Mouse (Mus musculus) T-helper 17 cell (primary cell): Measurements from ENCODE around the gene Rbm47.

Source experiments
- in situ Hi-C, 2 experiments: fragments of 300-600 bp; cut with MboI, MseI; formaldehyde crosslinking; loops; 1 replicate in 1 of 2; 2 replicates in 1 of 2; pipeline ENCODE4 v1.15.1; 2025; ENCODE audit warnings: high pct_unique_total_duplicates in 2 of 2

The Rbm47 gene

GRCm38 (mm10) chr5:66128948-66129347 lies 44.0 kb downstream of the Rbm47 start:
- in situ Hi-C loops: loop anchor here in 1 of 2 experiments (10.0 kb wide), 1 partner anchor 636 kb away; no protein-coding TSS in a partner anchor

GRCm38 (mm10) chr5:66125418-66125817 lies 47.5 kb downstream of the Rbm47 start:
- in situ Hi-C loops: loop anchor here in 1 of 2 experiments (10.0 kb wide), 1 partner anchor 639 kb away; no protein-coding TSS in a partner anchor

GRCm38 (mm10) chr5:66124931-66125330 lies 48.0 kb downstream of the Rbm47 start:
- in situ Hi-C loops: loop anchor here in 1 of 2 experiments (10.0 kb wide), 1 partner anchor 640 kb away; no protein-coding TSS in a partner anchor

GRCm38 (mm10) chr5:66124089-66124400 lies 48.9 kb downstream of the Rbm47 start:
- in situ Hi-C loops: loop anchor here in 1 of 2 experiments (10.0 kb wide), 1 partner anchor 641 kb away; no protein-coding TSS in a partner anchor

- in situ Hi-C loops: loop anchor here in 1 of 2 experiments (10.0 kb wide), 1 partner anchor 641 kb away; no protein-coding TSS in a partner anchor
Observed at GRCm38 (mm10) chr5:66123295-66124088, 49.4 kb downstream of the Rbm47 start.

- in situ Hi-C loops: loop anchor here in 1 of 2 experiments (10.0 kb wide), 1 partner anchor 644 kb away; no protein-coding TSS in a partner anchor
Observed at GRCm38 (mm10) chr5:66121255-66121654, 51.7 kb downstream of the Rbm47 start.

GRCm38 (mm10) chr5:66114751-66115150 lies 58.2 kb downstream of the Rbm47 start:
- in situ Hi-C loops: no loop called here

- in situ Hi-C loops: no loop called here
Observed at GRCm38 (mm10) chr5:66114208-66114607, 58.7 kb downstream of the Rbm47 start.

GRCm38 (mm10) chr5:66112059-66112458 lies 60.9 kb downstream of the Rbm47 start:
- in situ Hi-C loops: no loop called here

GRCm38 (mm10) chr5:66106372-66106771 lies 66.5 kb downstream of the Rbm47 start:
- in situ Hi-C loops: no loop called here

GRCm38 (mm10) chr5:66105946-66106345 lies 67.0 kb downstream of the Rbm47 start:
- in situ Hi-C loops: no loop called here

GRCm38 (mm10) chr5:66105366-66105765 lies 67.6 kb downstream of the Rbm47 start:
- in situ Hi-C loops: no loop called here

- in situ Hi-C loops: no loop called here
Observed at GRCm38 (mm10) chr5:66103386-66103785, 69.5 kb downstream of the Rbm47 start.

GRCm38 (mm10) chr5:66102821-66103220 lies 70.1 kb downstream of the Rbm47 start:
- in situ Hi-C loops: no loop called here

GRCm38 (mm10) chr5:66101577-66101976 lies 71.3 kb downstream of the Rbm47 start:
- in situ Hi-C loops: no loop called here

- in situ Hi-C loops: no loop called here
Observed at GRCm38 (mm10) chr5:66100322-66100721, 72.6 kb downstream of the Rbm47 start.

GRCm38 (mm10) chr5:66098094-66098871 lies 74.6 kb downstream of the Rbm47 start:
- in situ Hi-C loops: no loop called here

- in situ Hi-C loops: no loop called here
Observed at GRCm38 (mm10) chr5:66096081-66096480, 76.8 kb downstream of the Rbm47 start.

- in situ Hi-C loops: no loop called here
Observed at GRCm38 (mm10) chr5:66095166-66095565, 77.8 kb downstream of the Rbm47 start.

- in situ Hi-C loops: no loop called here
Observed at GRCm38 (mm10) chr5:66090037-66090436, 82.9 kb downstream of the Rbm47 start.

GRCm38 (mm10) chr5:66089600-66089999 lies 83.3 kb downstream of the Rbm47 start:
- in situ Hi-C loops: no loop called here

- in situ Hi-C loops: no loop called here
Observed at GRCm38 (mm10) chr5:66088902-66089295, 84.0 kb downstream of the Rbm47 start.
